Mouse (Mus musculus): Measurements from ENCODE around the gene Pa2g4.

GRCm38 (mm10) chr10:128565788-128566531 is at the start of gene Pa2g4:
- no peak for TF ChIP-seq CTCF (IDR thresholded peaks at IDR 0.05 in 2 of 3, conservative IDR thresholded peaks at IDR 0.05 in 1 of 3; ENCODE audit: control insufficient read depth in 1 of 3, insufficient read depth in 1 of 3, low read depth in 2 of 3, low read length in 3 of 3, poor library complexity in 1 of 3, severe bottlenecking in 1 of 3)
- TF ChIP-seq E2F4 (IDR thresholded peaks at IDR 0.05; ENCODE audit: borderline replicate concordance, low read depth, low read length) = peak; percentile 66; the same call in 1 of the 2 replicates
- peak; percentile 85 for TF ChIP-seq ELF1 (IDR thresholded peaks at IDR 0.05; ENCODE audit: low read depth, low read length)
- TF ChIP-seq POLR2A (IDR thresholded peaks at IDR 0.05; ENCODE audit: control insufficient read depth in 1 of 2, insufficient read depth in 1 of 2, low read depth in 1 of 2, low read length in 2 of 2, poor library complexity in 1 of 2) = peak; percentile 73; a peak in 2 of 4 replicates
- peak; percentile 81 for TF ChIP-seq NRF1 (IDR thresholded peaks at IDR 0.05; ENCODE audit: insufficient read depth, low read depth, low read length, poor library complexity, severe bottlenecking)
- TF ChIP-seq TCF12 (IDR thresholded peaks at IDR 0.05; ENCODE audit: low read depth, low read length) = peak; percentile 54
- no peak for TF ChIP-seq POLR2AphosphoS5 (IDR thresholded peaks at IDR 0.05; ENCODE audit: borderline replicate concordance, low read depth, low read length)
- TF ChIP-seq SIN3A (IDR thresholded peaks at IDR 0.05; ENCODE audit: low read length) = peak; percentile 94
